Mouse (Mus musculus) ES-Bruce4 (cell line): ENCODE measurements around the gene R3hdml.

Experiments used
- CTCF ChIP-seq: IDR thresholded peaks from one replicate; pipeline ENCODE4 v1.8.1; 2011; ENCODE audit warnings: low read depth, low read length
- POLR2A ChIP-seq: IDR thresholded peaks from one replicate; pipeline ENCODE4 v1.8.1; 2011; ENCODE audit warnings: low read length; ENCODE audit not compliant: insufficient read depth

DNA sequence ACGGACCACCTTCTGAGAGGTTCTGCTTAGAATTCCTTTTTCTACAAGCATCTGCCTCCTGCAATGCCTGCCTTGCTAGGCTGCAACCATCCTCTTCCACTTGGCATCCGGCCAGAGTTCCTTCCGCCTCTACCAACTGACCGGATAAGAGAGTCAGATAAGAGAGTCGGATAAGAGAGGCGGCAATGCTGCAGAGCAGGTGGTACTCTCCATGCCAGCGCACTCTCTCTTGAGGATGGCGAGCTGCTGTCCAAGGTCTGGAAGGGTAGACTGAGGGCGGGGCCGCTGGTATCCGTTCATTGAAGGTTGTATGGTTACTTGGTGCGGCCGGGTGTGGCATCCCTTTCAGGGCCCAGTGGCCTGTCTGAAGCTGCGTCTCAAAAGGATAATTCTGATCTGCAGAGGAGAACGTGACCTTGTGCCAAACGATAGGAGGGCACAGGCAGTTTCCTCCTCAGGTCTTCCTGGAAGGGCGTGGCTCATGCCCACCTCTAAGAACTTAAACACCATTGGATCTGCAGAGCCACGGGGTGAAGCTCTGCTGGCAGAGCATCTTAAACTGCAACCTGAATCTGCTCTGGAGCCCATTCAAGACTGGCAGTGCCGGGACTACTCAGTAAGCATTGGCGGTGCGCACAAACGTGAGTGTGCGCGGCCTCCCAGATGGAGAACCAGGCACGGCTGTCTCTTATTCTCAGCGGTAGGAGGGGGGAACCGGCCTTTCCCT lies 33.4 kb upstream of the R3hdml start:
- no peak for TF ChIP-seq CTCF
- TF ChIP-seq POLR2A = no peak
